Mouse (Mus musculus): ENCODE data around the gene Gm17581. TPM values are rescaled to one million over a fixed set of nuclear protein-coding genes. Genes with fewer than 3 reads are reported as not detected.

Gene Gm17581
- polyA plus RNA-seq, 1 experiment, result not detected

DNA sequence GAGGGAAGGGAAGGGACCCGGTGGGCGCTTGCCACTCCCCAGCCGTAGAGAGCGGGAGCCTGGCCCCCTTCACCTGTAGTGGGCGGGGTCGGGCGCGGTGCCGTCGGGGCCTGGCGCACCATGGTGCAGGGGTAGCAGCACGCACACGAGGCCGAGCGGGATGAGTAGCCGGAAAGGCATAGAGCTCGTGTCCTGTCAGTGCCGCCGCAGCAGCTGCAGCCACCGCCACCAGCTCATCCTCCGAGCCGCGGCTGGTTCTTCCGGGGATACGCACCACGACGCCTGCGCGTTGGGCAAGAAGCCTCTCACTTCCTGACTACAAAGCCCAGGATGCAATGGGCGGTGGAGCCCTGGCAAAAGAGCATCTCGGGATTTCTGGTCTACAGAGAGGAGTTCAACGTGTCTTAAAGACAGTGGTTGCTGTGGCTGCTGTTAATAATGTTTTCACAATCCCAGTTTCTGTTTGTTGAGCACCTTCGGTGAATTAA lies 6.5 kb downstream of the Gm17581 start, which contains the start of gene Edem2:
Gene Edem2, minus strand, starts transcription at position 318 of the 488 bp plus-strand sequence.
- Histone ChIP-seq H3K4me2 (ENCODE audit: low read depth) (peak within 1 kb of the TSS; percentile 99), H3K27me3 (ENCODE audit: control insufficient read depth, insufficient read depth, insufficient read length) (no peaks in the 10 kb centered on the region), H3K79me2 (ENCODE audit: control insufficient read depth, insufficient read depth) (no peaks in the 10 kb centered on the region), H3K36me3 (ENCODE audit: control insufficient read depth, insufficient read depth) (no peaks in the 10 kb centered on the region), H3K4me3 (peak within 1 kb of the TSS; percentile 39), H3ac (ENCODE audit: control insufficient read depth, insufficient read length) (peak within 1 kb of the TSS; percentile 36)
- TF ChIP-seq POLR2AphosphoS2 (IDR thresholded peaks at IDR 0.05; ENCODE audit: insufficient read length, low read depth) (peak; percentile 98), POLR2A (IDR thresholded peaks at IDR 0.05; ENCODE audit: insufficient read length, low read depth) (peak; percentile 98), TCF3 (IDR thresholded peaks at IDR 0.05; ENCODE audit: insufficient read length, low read depth) (peak; percentile 70), MYOG (IDR thresholded peaks at IDR 0.05; ENCODE audit: control insufficient read depth in 1 of 3, insufficient read depth in 1 of 3, insufficient read length in 2 of 3, low read depth in 2 of 3) (peak in 2 of 3 experiments; percentile 80 to 81), E2F4 (IDR thresholded peaks at IDR 0.05; ENCODE audit: insufficient read depth) (no peak), MYOD1 (IDR thresholded peaks at IDR 0.05; ENCODE audit: control insufficient read depth in 1 of 3, insufficient read length in 2 of 3, low read depth in 2 of 3) (peak in 2 of 3 experiments; percentile 81 to 94), SRF (IDR thresholded peaks at IDR 0.05; ENCODE audit: control insufficient read depth, insufficient read length, low read depth) (no peak)

DNA sequence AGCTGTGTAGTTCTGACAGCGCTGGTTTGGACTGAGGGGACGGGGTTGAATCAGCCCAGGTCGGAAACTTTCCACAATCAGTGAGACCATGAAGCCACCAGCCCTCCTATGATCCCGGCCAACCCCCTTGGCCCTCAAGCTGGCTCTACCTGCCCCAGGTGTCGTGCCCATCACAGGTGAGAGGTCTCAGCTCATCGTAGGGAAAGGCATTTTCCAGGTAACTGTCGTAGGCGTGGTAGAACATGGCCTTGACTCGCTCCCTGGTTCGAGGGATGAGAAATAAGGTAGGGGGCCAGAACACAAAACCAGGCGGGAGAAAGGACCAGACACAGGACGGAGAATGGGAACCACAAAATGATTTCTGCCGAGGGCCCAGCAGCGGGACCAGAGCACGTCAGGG lies 6.9 kb downstream of the Gm17581 start:
- TF ChIP-seq REST (IDR thresholded peaks at IDR 0.05; ENCODE audit: insufficient read depth, insufficient read length), result no peak
- H3K79me2 ChIP-seq (ENCODE audit: control insufficient read depth, insufficient read depth), result no peaks in the 10 kb centered on the region
- peak overlapping the region; percentile 39 for H3K4me3 ChIP-seq
- no peaks in the 10 kb centered on the region for H3K27me3 ChIP-seq (ENCODE audit: control insufficient read depth, insufficient read depth, insufficient read length)
- H3K4me2 ChIP-seq (ENCODE audit: low read depth), result peak overlapping the region; percentile 99
- peak overlapping the region; percentile 36 for H3ac ChIP-seq (ENCODE audit: control insufficient read depth, insufficient read length)
- H3K36me3 ChIP-seq (ENCODE audit: control insufficient read depth, insufficient read depth), result no peaks in the 10 kb centered on the region

DNA sequence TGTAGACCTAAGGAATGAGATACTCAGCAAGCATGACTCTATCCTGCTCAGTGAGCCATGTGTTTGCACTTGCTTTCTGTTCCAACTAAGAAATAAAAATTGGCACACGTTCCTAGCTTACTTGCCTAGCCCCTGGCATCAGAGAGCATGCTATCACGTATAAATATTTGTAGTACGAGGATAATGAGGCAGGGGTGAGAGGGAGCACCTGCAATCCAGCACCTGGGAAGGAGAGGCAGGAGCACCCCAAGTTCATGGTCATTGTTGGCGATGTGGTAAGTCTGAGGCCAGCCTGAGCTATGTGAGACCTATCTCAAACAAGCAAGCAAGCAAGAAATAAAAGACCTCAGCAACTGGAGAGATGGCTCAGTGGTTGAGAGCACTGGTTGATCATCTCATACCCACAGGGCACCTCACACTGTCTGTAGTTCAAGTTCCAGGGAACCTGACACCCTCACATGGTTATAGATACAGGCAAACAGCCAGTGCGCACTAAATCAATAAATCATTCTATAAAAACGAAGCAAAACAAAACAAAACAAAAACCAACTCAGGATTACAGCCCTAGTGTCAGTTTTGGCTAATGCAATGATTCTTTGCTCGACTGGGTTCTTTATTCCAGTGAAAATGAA lies 7.8 kb downstream of the Gm17581 start:
- Histone ChIP-seq H3K4me2 (ENCODE audit: low read depth) (peak overlapping the region; percentile 99), H3K36me3 (ENCODE audit: control insufficient read depth, insufficient read depth) (no peaks in the 10 kb centered on the region), H3K4me3 (peak overlapping the region; percentile 39), H3K27me3 (ENCODE audit: control insufficient read depth, insufficient read depth, insufficient read length) (no peaks in the 10 kb centered on the region), H3K79me2 (ENCODE audit: control insufficient read depth, insufficient read depth) (no peaks in the 10 kb centered on the region), H3ac (ENCODE audit: control insufficient read depth, insufficient read length) (no peak overlapping the region)
- TF ChIP-seq SRF (IDR thresholded peaks at IDR 0.05; ENCODE audit: control insufficient read depth, insufficient read length, low read depth), result no peak
- TF ChIP-seq POLR2A (IDR thresholded peaks at IDR 0.05; ENCODE audit: insufficient read length, low read depth), result no peak
- no peak for TF ChIP-seq REST (IDR thresholded peaks at IDR 0.05; ENCODE audit: insufficient read depth, insufficient read length)

DNA sequence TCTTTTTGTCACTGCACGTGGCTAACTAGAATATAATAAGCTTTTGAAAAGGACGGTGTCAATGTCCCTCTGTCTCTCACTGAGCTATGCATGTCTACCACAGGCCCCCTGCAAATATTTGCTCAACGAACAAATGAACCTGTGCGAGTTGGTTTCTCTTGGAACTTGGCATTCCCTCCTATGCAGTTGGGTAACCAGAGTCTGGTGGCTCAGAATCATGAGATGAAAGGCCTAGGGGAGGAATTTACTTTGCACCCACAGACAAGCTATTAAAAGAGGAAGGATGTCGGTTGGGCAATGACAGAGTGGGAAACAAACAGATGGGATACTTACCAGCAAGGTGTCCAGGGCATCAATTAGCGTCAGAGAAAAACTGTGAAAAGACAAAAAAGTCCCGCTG lies 9.4 kb downstream of the Gm17581 start:
- no peaks in the 10 kb centered on the region for H3K36me3 ChIP-seq (ENCODE audit: control insufficient read depth, insufficient read depth)
- H3ac ChIP-seq (ENCODE audit: control insufficient read depth, insufficient read length), result no peak overlapping the region
- H3K4me3 ChIP-seq, result no peak overlapping the region
- no peaks in the 10 kb centered on the region for H3K79me2 ChIP-seq (ENCODE audit: control insufficient read depth, insufficient read depth)
- H3K4me2 ChIP-seq (ENCODE audit: low read depth), result no peak overlapping the region
- H3K27me3 ChIP-seq (ENCODE audit: control insufficient read depth, insufficient read depth, insufficient read length), result no peaks in the 10 kb centered on the region
- TF ChIP-seq MAX (IDR thresholded peaks at IDR 0.05; ENCODE audit: low read depth), result no peak

DNA sequence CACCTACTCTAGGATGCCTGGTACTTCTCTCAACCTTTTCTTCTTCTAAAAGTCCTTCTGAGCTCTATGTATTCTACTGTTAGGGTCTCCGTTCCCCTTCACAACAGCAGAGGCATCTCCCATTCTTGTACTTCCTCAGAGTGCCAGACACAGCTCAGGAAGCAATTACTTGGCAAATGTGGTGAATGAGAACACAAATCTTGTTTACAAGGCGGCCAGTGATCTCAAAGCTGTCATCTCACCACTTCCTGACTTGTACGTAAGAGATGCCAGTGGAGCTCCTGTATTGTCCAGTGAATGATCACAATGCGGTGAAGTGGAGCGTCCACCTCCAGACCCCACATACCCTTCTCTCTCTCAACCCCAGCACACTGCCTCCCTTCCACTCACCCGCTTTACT lies 11.1 kb downstream of the Gm17581 start:
- no peak overlapping the region for H3K4me3 ChIP-seq
- no peaks in the 10 kb centered on the region for H3K36me3 ChIP-seq (ENCODE audit: control insufficient read depth, insufficient read depth)
- no peaks in the 10 kb centered on the region for H3K27me3 ChIP-seq (ENCODE audit: control insufficient read depth, insufficient read depth, insufficient read length)
- H3K79me2 ChIP-seq (ENCODE audit: control insufficient read depth, insufficient read depth), result no peaks in the 10 kb centered on the region
- no peak overlapping the region for H3ac ChIP-seq (ENCODE audit: control insufficient read depth, insufficient read length)
- no peak for TF ChIP-seq CEBPB (IDR thresholded peaks at IDR 0.05; ENCODE audit: insufficient read depth, poor library complexity, severe bottlenecking)
- TF ChIP-seq REST (IDR thresholded peaks at IDR 0.05; ENCODE audit: insufficient read depth, insufficient read length), result no peak
- TF ChIP-seq MAX (IDR thresholded peaks at IDR 0.05; ENCODE audit: low read depth), result no peak
- no peak for TF ChIP-seq TCF3 (IDR thresholded peaks at IDR 0.05; ENCODE audit: insufficient read length, low read depth)
- no peak for TF ChIP-seq MYOD1 (IDR thresholded peaks at IDR 0.05; ENCODE audit: control insufficient read depth in 1 of 3, insufficient read length in 2 of 3, low read depth in 2 of 3)
- no peak overlapping the region for H3K4me2 ChIP-seq (ENCODE audit: low read depth)

DNA sequence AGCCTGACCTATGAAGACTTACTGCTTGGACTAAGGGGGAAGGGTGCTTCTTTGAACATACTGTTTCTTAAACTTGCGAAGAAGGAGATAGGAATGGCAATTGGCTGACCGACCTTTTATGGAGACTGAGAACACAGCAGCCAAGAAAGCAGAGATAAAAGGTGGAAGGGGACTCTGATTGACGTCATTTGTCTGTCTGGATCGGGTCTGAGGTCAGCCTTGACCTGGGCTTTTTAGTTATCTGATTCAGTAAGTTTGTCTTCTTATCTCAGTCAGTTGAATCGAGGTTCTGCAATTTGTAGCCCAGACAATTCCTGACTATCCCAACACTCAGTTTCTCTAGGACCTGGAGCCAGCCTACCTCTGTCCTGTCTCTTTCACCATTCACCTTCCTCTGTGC lies 11.6 kb downstream of the Gm17581 start:
- H3K79me2 ChIP-seq (ENCODE audit: control insufficient read depth, insufficient read depth), result no peaks in the 10 kb centered on the region
- no peaks in the 10 kb centered on the region for H3K36me3 ChIP-seq (ENCODE audit: control insufficient read depth, insufficient read depth)
- no peak overlapping the region for H3K4me2 ChIP-seq (ENCODE audit: low read depth)
- H3K27me3 ChIP-seq (ENCODE audit: control insufficient read depth, insufficient read depth, insufficient read length), result no peaks in the 10 kb centered on the region
- TF ChIP-seq E2F4 (IDR thresholded peaks at IDR 0.05; ENCODE audit: insufficient read depth) (no peak), POLR2AphosphoS2 (IDR thresholded peaks at IDR 0.05; ENCODE audit: insufficient read length, low read depth) (no peak), SRF (IDR thresholded peaks at IDR 0.05; ENCODE audit: control insufficient read depth, insufficient read length, low read depth) (no peak), CEBPB (IDR thresholded peaks at IDR 0.05; ENCODE audit: insufficient read depth, poor library complexity, severe bottlenecking) (no peak), MAX (IDR thresholded peaks at IDR 0.05; ENCODE audit: low read depth) (no peak), MYOG (IDR thresholded peaks at IDR 0.05; ENCODE audit: control insufficient read depth in 1 of 3, insufficient read depth in 1 of 3, insufficient read length in 2 of 3, low read depth in 2 of 3) (no peak), TCF3 (IDR thresholded peaks at IDR 0.05; ENCODE audit: insufficient read length, low read depth) (no peak), MYOD1 (IDR thresholded peaks at IDR 0.05; ENCODE audit: control insufficient read depth in 1 of 3, insufficient read length in 2 of 3, low read depth in 2 of 3) (no peak)
- H3ac ChIP-seq (ENCODE audit: control insufficient read depth, insufficient read length), result no peak overlapping the region
- no peak overlapping the region for H3K4me3 ChIP-seq
